Mouse (Mus musculus) MEL (cell line): ENCODE measurements around the gene N4bp1. TPM values are rescaled to one million over a fixed set of nuclear protein-coding genes. Genes with fewer than 3 reads are reported as not detected.

Experiments
- DNase-seq: peaks from one replicate; pipeline ENCODE4 v3.0.0; 2011; ENCODE audit warnings: low read depth, low spot score
- H3K27ac ChIP-seq: 2 replicates; pipeline ENCODE4 v1.5.1; 2012; ENCODE audit warnings: low read depth, mild to moderate bottlenecking, control low read depth, low read length, moderate library complexity; ENCODE audit not compliant: control insufficient read depth
- H3K27me3 ChIP-seq, 2 experiments: fragments of 150-350 bp in 1 of 2; sonication (generic) in 1 of 2; 2 replicates each; pipeline ENCODE4 v1.6.1; 2012; ENCODE audit warnings: low read length in 2 of 2, mild to moderate bottlenecking in 2 of 2, improper control_type of control experiment in 1 of 2, moderate library complexity in 1 of 2; ENCODE audit not compliant: insufficient read depth in 2 of 2, control insufficient read depth in 1 of 2
- H3K36me3 ChIP-seq, 2 experiments: 2 replicates each; pipeline ENCODE4 v1.6.1; 2012 to 2014; ENCODE audit warnings: low read length in 2 of 2, improper control_type of control experiment in 1 of 2, inconsistent platforms in 1 of 2, mild to moderate bottlenecking in 1 of 2; ENCODE audit not compliant: insufficient read depth in 2 of 2, control insufficient read depth in 1 of 2
- H3K4me1 ChIP-seq, 2 experiments: fragments of 150-350 bp in 1 of 2; sonication (generic) in 1 of 2; 2 replicates each; pipeline ENCODE4 v1.6.1; 2012; ENCODE audit warnings: low read length in 2 of 2, improper control_type of control experiment in 1 of 2, mild to moderate bottlenecking in 1 of 2; ENCODE audit not compliant: insufficient read depth in 2 of 2, control insufficient read depth in 1 of 2
- H3K4me3 ChIP-seq, 2 experiments: fragments of 150-350 bp in 1 of 2; sonication (generic) in 1 of 2; 2 replicates each; pipeline ENCODE4 v1.5.1; 2012; ENCODE audit warnings: low read depth in 2 of 2, low read length in 2 of 2, mild to moderate bottlenecking in 2 of 2, moderate library complexity in 2 of 2, control low read depth in 1 of 2, improper control_type of control experiment in 1 of 2; ENCODE audit not compliant: control insufficient read depth in 1 of 2, insufficient read depth in 1 of 2
- H3K79me2 ChIP-seq: 2 replicates; pipeline ENCODE4 v1.6.1; 2012; ENCODE audit warnings: mild to moderate bottlenecking, low read length, moderate library complexity; ENCODE audit not compliant: control insufficient read depth, poor library complexity, insufficient read depth
- H3K9ac ChIP-seq: 2 replicates; pipeline ENCODE4 v1.6.1; 2012; ENCODE audit warnings: low read depth, mild to moderate bottlenecking, control low read depth, low read length, moderate library complexity; ENCODE audit not compliant: control insufficient read depth, poor library complexity, severe bottlenecking
- H3K9me3 ChIP-seq: fragments of 150-350 bp; sonication (generic); replicated peaks from 2 replicates; pipeline ENCODE4 v1.6.1; 2012; ENCODE audit warnings: mild to moderate bottlenecking, low read length, improper control_type of control experiment, moderate library complexity; ENCODE audit not compliant: insufficient read depth
- BHLHE40 ChIP-seq: IDR thresholded peaks from 2 replicates; pipeline ENCODE4 v1.6.1; 2012; ENCODE audit warnings: low read depth, mild to moderate bottlenecking, inconsistent platforms, low read length, improper control_type of control experiment, borderline replicate concordance
- CTCF ChIP-seq, 3 experiments: IDR thresholded peaks in 2 of 3; conservative IDR thresholded peaks in 1 of 3; 2 replicates each; pipeline ENCODE4 v1.5.1; 2011 to 2012; ENCODE audit warnings: low read length in 3 of 3, low read depth in 2 of 3, mild to moderate bottlenecking in 2 of 3, improper control_type of control experiment in 1 of 3, inconsistent platforms in 1 of 3, mixed read lengths in 1 of 3, moderate library complexity in 1 of 3; ENCODE audit not compliant: control insufficient read depth in 1 of 3, insufficient read depth in 1 of 3, poor library complexity in 1 of 3, severe bottlenecking in 1 of 3
- ELF1 ChIP-seq: IDR thresholded peaks from 2 replicates; pipeline ENCODE4 v1.6.1; 2014; ENCODE audit warnings: low read depth, mild to moderate bottlenecking, inconsistent platforms, low read length, improper control_type of control experiment, moderate library complexity
- ETS1 ChIP-seq: IDR thresholded peaks from 2 replicates; pipeline ENCODE4 v1.6.1; 2012; ENCODE audit warnings: low read depth, mild to moderate bottlenecking, inconsistent platforms, low read length, improper control_type of control experiment, moderate library complexity
- GATA1 ChIP-seq: IDR thresholded peaks from 2 replicates; pipeline ENCODE4 v1.6.1; 2011; ENCODE audit warnings: low read depth, low read length, improper control_type of control experiment
- JUND ChIP-seq: IDR thresholded peaks from 2 replicates; pipeline ENCODE4 v1.6.1; 2011; ENCODE audit warnings: low read depth, mild to moderate bottlenecking, improper control_type of control experiment, low read length
- MEF2A ChIP-seq: IDR thresholded peaks from 2 replicates; pipeline ENCODE4 v1.6.1; 2014; ENCODE audit warnings: low read depth, mild to moderate bottlenecking, inconsistent platforms, low read length, improper control_type of control experiment; ENCODE audit not compliant: poor library complexity, insufficient replicate concordance, severe bottlenecking; ENCODE audit errors: extremely low read depth
- MYC ChIP-seq: IDR thresholded peaks from 2 replicates; pipeline ENCODE4 v1.6.1; 2011; ENCODE audit warnings: low read depth, mild to moderate bottlenecking, low read length, improper control_type of control experiment, moderate library complexity
- POLR2A ChIP-seq, 2 experiments: IDR thresholded peaks; 2 replicates each; pipeline ENCODE4 v1.6.1; 2011 to 2012; ENCODE audit warnings: low read length in 2 of 2, mild to moderate bottlenecking in 2 of 2, control low read depth in 1 of 2, improper control_type of control experiment in 1 of 2, low read depth in 1 of 2, moderate library complexity in 1 of 2; ENCODE audit not compliant: control insufficient read depth in 1 of 2, insufficient read depth in 1 of 2, poor library complexity in 1 of 2
- POLR2AphosphoS5 ChIP-seq: IDR thresholded peaks from 2 replicates; pipeline ENCODE4 v1.6.1; 2012; ENCODE audit warnings: low read depth, borderline replicate concordance, mild to moderate bottlenecking, inconsistent platforms, low read length, moderate library complexity, mixed read lengths
- RAD21 ChIP-seq: IDR thresholded peaks from 2 replicates; pipeline ENCODE4 v1.6.1; 2011; ENCODE audit warnings: mild to moderate bottlenecking, low read depth, low read length, improper control_type of control experiment
- SMC3 ChIP-seq: IDR thresholded peaks from 2 replicates; pipeline ENCODE4 v1.6.1; 2011; ENCODE audit warnings: low read depth, low read length, improper control_type of control experiment
- TAL1 ChIP-seq: IDR thresholded peaks from 2 replicates; pipeline ENCODE4 v1.6.1; 2012; ENCODE audit warnings: mild to moderate bottlenecking, inconsistent platforms, low read length, moderate library complexity, mixed read lengths
- TCF12 ChIP-seq: IDR thresholded peaks from 2 replicates; pipeline ENCODE4 v1.6.1; 2014; ENCODE audit warnings: low read depth, mild to moderate bottlenecking, inconsistent platforms, low read length, improper control_type of control experiment, moderate library complexity
- USF1 ChIP-seq: IDR thresholded peaks from 2 replicates; pipeline ENCODE4 v1.6.1; 2014; ENCODE audit warnings: low read depth, mild to moderate bottlenecking, inconsistent platforms, low read length, improper control_type of control experiment, moderate library complexity
- ZC3H11A ChIP-seq: IDR thresholded peaks from 2 replicates; pipeline ENCODE4 v1.6.1; 2012; ENCODE audit warnings: low read depth, mild to moderate bottlenecking, inconsistent platforms, low read length, improper control_type of control experiment
- ZNF384 ChIP-seq: IDR thresholded peaks from 2 replicates; pipeline ENCODE4 v1.6.1; 2012; ENCODE audit warnings: low read depth, mild to moderate bottlenecking, inconsistent platforms, low read length, improper control_type of control experiment
- polyA plus RNA-seq, 2 experiments: library from polyadenylated mRNA; stranded (reverse) in 1 of 2; unstranded in 1 of 2; fragments of >175 nt in 1 of 2; fragments of >200 nt in 1 of 2; gene quantifications; 2 replicates each; pipeline versions ENCODE4 v1.2.1 to v1.2.4; 2012; ENCODE audit warnings: low replicate concordance in 2 of 2, low read depth in 1 of 2; ENCODE audit not compliant: insufficient read length in 2 of 2, insufficient read depth in 1 of 2, missing spikeins in 1 of 2
- total RNA-seq: library from RNA; depleted of rRNA; stranded (reverse); fragments of 300-350 nt; gene quantifications from 2 replicates; pipeline ENCODE4 v1.2.3, GENCODE M21; 2012

The N4bp1 gene
- total and polyA plus RNA-seq, 3 experiments, result 13.4 to 24.0 TPM; not detected in 1

DNA sequence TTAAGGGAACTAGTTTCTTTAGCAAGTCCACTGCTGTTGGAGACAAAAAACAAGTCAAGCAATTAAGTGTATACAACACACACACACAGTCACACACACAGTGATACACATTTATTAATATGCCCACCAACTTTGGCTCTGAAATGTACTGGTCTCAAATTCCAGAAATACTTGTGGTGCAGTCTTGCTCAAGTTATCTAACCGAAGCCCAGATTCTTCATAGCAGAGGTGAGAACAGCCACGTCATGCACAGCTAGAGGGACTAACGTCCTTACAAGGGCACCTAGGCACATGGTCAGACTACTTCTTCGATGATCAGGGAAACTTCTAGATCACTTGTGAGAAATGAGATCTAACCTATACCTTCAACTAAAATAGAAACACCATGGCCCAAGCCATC, 22.2 kb downstream of the N4bp1 start:
- H3K4me1 ChIP-seq, result no peaks in the 10 kb centered on the region; a peak in 1 of 4 replicates
- H3K27ac ChIP-seq, result no peak overlapping the region
- H3K4me3 ChIP-seq, result no peak overlapping the region
- no peaks in the 10 kb centered on the region for H3K27me3 ChIP-seq
- TF ChIP-seq BHLHE40 (no peak), JUND (no peak), ETS1 (no peak)
- TF ChIP-seq, all 39 proteins: peak for 0
- DNase-seq, result no peak
- H3K36me3 ChIP-seq, result peaks cover 0 to 8% of the 10 kb centered on the region in 2 experiments; a peak in 2 of 4 replicates
- no peak overlapping the region for H3K9ac ChIP-seq
- H3K79me2 ChIP-seq, result peaks cover 17% of the 10 kb centered on the region
- no peaks in the 10 kb centered on the region for H3K9me3 ChIP-seq

DNA sequence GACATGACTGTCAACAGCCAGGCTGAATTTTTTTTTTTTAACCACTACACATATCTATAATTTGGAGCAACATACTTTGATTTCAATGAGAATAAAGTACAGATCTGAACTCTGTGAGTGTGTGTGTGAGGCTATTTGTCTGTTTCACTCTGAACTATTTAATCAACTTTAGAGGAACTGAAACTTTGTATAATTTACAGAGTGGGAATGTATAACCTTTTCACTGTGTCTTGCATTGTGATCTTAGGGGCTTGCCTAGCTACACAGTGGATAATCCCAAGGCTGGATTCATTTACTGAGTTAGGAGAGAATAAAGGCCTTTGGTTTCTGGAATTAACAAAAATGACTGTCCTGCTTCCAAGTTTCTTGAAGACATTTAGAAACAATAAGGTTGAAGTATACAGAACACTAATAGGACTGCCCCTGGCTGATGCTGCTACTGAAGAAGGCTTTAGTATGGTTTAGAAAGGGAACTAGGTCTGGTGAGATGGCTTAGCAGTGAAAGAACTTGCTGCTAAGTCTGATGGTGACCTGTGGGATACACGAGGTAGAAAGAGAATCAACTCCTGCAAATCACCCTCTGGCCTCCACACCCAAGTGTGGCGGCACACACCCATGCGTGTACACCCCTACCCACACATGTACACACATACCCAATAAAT, 22.8 kb downstream of the N4bp1 start:
- no peak for TF ChIP-seq SMC3
- no peak for TF ChIP-seq ELF1
- no peak for TF ChIP-seq POLR2A (IDR thresholded peaks at IDR 0.05; ENCODE audit: control insufficient read depth in 1 of 2, insufficient read depth in 1 of 2, low read depth in 1 of 2, low read length in 2 of 2, poor library complexity in 1 of 2)
- TF ChIP-seq ZNF384, result no peak
- TF ChIP-seq GATA1, result no peak
- no peak for TF ChIP-seq CTCF (IDR thresholded peaks at IDR 0.05 in 2 of 3, conservative IDR thresholded peaks at IDR 0.05 in 1 of 3; ENCODE audit: control insufficient read depth in 1 of 3, insufficient read depth in 1 of 3, low read depth in 2 of 3, low read length in 3 of 3, poor library complexity in 1 of 3, severe bottlenecking in 1 of 3)
- no peak for TF ChIP-seq TAL1
- TF ChIP-seq BHLHE40, result no peak
- TF ChIP-seq MYC, result no peak
- no peak for TF ChIP-seq RAD21
- no peak for TF ChIP-seq ZC3H11A
- no peak for TF ChIP-seq ETS1
- no peak for TF ChIP-seq POLR2AphosphoS5
- Histone ChIP-seq H3K4me1 (no peaks in the 10 kb centered on the region; a peak in 1 of 4 replicates), H3K27ac (no peak overlapping the region), H3K79me2 (peaks cover 16% of the 10 kb centered on the region), H3K9ac (no peak overlapping the region), H3K4me3 (no peak overlapping the region), H3K27me3 (no peaks in the 10 kb centered on the region), H3K36me3 (peaks cover 0 to 8% of the 10 kb centered on the region in 2 experiments; a peak in 2 of 4 replicates), H3K9me3 (no peaks in the 10 kb centered on the region)
- DNase-seq, result no peak

DNA sequence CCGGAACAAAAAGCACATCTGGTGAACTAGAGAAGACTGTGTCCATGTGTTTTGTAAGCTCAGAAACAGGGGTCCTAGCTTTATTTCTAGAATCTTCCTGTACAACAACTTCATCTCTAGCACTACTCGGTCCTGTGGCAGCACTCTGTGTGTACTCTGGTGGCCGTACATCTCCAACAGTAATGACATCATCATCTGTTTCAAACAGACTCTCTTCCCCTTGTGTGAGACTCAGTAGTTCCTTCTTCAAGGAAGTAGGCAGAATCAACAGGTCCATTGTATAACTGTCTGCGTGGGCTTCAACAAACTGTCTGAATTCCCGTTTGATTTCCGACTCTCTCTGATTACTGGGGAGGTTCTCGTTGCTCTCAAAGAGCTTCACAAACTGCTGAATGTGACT, 23.5 kb downstream of the N4bp1 start:
- Histone ChIP-seq H3K4me1 (no peaks in the 10 kb centered on the region; a peak in 1 of 4 replicates), H3K4me3 (no peak overlapping the region), H3K9ac (no peak overlapping the region), H3K9me3 (no peaks in the 10 kb centered on the region), H3K79me2 (peaks cover 11% of the 10 kb centered on the region), H3K36me3 (peaks cover 0 to 8% of the 10 kb centered on the region in 2 experiments; a peak in 2 of 4 replicates), H3K27ac (no peak overlapping the region), H3K27me3 (no peaks in the 10 kb centered on the region)
- no peak for DNase-seq
- TF ChIP-seq MEF2A (no peak), TCF12 (no peak), USF1 (no peak)
